Mouse (Mus musculus): ENCODE measurements around the gene Gm16181.
A peak's percentile ranks its signal among the peaks of the same experiment; 100 is the strongest.

The Gm16181 gene

DNA sequence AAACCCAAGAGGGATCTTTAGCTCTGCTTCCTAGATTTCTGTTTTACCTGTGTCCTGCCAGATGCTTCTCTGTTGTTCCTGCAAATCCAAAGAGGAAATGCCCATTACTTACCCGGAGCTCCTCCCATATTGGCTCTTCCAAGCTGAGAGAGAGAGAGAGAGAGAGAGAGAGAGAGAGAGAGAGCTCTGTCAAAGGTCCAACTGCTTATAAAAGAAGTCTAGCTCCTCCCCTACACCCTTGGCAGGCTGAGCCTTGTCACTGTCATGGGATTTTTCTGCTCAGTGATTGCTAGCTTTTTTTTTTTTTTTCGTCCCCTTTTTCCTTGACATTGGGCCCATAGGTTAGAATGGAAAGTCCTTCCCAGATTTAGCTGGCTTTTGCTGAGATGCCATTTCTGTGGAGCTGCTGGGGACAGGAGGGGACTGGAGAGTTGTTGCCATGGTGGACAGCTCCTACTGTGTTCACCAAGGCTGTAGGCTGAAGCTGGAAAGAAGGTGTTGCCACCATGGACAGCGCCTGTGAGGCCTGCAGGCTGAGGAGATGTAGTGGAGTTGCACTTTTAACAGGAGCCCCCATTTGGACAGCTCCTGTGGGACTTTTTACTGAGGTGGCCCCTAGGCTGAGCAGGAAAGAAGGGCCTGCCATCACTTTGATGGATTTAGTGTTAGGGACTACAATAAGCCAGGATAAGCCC lies 49.2 kb downstream of the Gm16181 start:
- peak; percentile 83 for DNase-seq (ENCODE audit: low read depth, low spot score)

GRCm38 (mm10) chr17:35272249-35272648 lies 51.6 kb downstream of the Gm16181 start:
- no peak for DNase-seq (ENCODE audit: low read depth, low spot score)
